In genomic region chr1:87327165-87327861, GRCm38 (mm10) we compare ENCODE assay signal across 8 mouse cellular contexts. TPM values are rescaled to one million over a fixed set of nuclear protein-coding genes. Genes with fewer than 3 reads are reported as not detected.
DNase-seq lines count a peak whose midpoint lies in the region; TF ChIP-seq lines count a peak whose summit lies in the region.

No protein-coding gene starts in this region.

- H3K4me1 ChIP-seq in lung, adult 2 months (ENCODE audit: control insufficient read depth, insufficient read depth, low read length): peaks cover 9% of the 10 kb centered on the region; the same call in 1 of the 2 replicates

- intact Hi-C loops in gastrocnemius, postnatal 14 days (cut with DNase I; ENCODE audit: low total_unique reads): no loop called here

- TF ChIP-seq POLR2A in lung, adult 2 months (IDR thresholded peaks at IDR 0.05; ENCODE audit: borderline replicate concordance, extremely low read depth, low read depth, low read length): no peak

- peak overlapping the region; percentile 84 for H3K4me3 ChIP-seq in lung, adult 2 months (replicated peaks; ENCODE audit: extremely low read depth, low read depth, low read length)

- under 1% methylated on average over 46 of the region's 53 CpGs for WGBS in lung, adult 2 months

- DNase-seq in lung, adult 2 months: no peak
- no peak for DNase-seq in lung, postnatal 4 days
- peak; percentile 42 for DNase-seq in c-Kit-positive CD71-positive TER-119-positive erythroid progenitor cells, embryonic 14.5 days (ENCODE audit: low spot score)
- peak; percentile 57 for DNase-seq in gastrocnemius, postnatal 14 days
- peak; percentile 28 to 61 for DNase-seq in kidney, postnatal 25 days
- peak; percentile 28 for DNase-seq in lung, postnatal 14 days
- peak; percentile 65 for DNase-seq in retina, postnatal 1 day
- DNase-seq in urinary bladder, postnatal 25 days (ENCODE audit: low spot score): peak; percentile 52

- no peak for TF ChIP-seq CTCF in lung, adult 2 months (IDR thresholded peaks at IDR 0.05; ENCODE audit: insufficient read depth, low read length)

RNA-seq across cellular contexts. Expression of gene Gigyf2, which starts 0.5 kb away (rescaled TPM):
- 20.2 and 30.4 TPM in 2 replicates for polyA plus RNA-seq in lung, adult 2 months (2012; rRNA removed)
- 10 to 100 TPM; 32.3 to 36.5 TPM for total RNA-seq in gastrocnemius, postnatal 14 days (2021)

Comparison
In these comparisons a context has a peak if more than half of its experiments do, and no peak if none do; other contexts are left out.
1. DNase-seq: peak in c-Kit-positive CD71-positive TER-119-positive erythroid progenitor cells, embryonic 14.5 days (single experiment), gastrocnemius, postnatal 14 days (single experiment), kidney, postnatal 25 days (2 of 2), lung, postnatal 14 days (single experiment), retina, postnatal 1 day (single experiment) and urinary bladder, postnatal 25 days (single experiment); none in lung, adult 2 months (single experiment) and lung, postnatal 4 days (0 of 2).